Comparison of ENCODE assay signal across 9 mouse cellular contexts in the genomic region with DNA sequence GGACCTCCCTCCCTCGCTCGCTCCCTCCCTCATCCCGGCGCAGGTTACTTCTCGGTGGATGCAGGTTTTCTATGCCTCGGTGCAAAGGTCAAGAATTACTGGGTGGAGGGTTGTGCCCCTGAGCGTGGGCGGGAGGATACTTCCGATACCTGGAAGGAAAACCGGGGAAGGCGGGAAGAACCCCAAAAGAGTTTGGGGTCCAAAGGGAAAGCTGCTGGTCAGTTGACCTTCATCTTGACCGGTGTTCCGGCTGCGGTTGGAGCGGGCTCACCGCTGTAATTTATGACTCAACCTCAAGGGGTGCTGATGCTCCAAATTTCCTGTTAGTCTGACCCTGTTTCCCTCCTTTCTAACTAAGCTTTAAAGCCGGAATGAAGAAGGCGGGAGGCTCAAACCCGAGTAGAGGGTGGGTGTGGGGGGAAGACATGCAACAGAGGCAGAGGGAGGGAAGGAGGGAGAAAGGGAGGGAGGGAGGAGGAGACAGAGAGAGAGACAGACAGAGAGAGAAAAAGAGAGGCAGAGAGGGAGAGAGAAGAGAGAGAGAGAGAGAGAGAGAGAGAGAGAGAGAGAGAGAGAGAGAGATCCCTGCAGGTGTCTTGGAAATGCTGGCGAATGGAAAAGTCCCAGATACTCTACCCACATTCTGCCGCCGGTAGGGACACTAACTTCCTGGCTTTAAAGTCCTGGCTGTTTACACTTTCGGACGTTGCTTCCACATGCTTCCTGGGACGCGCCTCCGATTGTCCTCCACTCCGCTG. TPM values are rescaled to one million over a fixed set of nuclear protein-coding genes. Genes with fewer than 3 reads are reported as not detected.
A peak's percentile ranks its signal among the peaks of the same experiment; 100 is the strongest.
DNase-seq lines count a peak whose midpoint lies in the region; ATAC-seq lines count a peak whose summit lies in the region.
"Had no signal": no experiment of that assay in that cellular context is flagged by ENCODE, and none has a peak within 500 bp of the region (broad histone marks: within the 10 kb centered on the region; RNA-seq: fewer than 3 reads in every experiment).

No protein-coding gene starts in this region.

- H3K27me3 ChIP-seq in embryonic facial prominence, embryonic 15.5 days, result peaks cover 70% of the 10 kb centered on the region
- peaks cover 77% of the 10 kb centered on the region for H3K27me3 ChIP-seq in hindbrain, embryonic 14.5 days (ENCODE audit: control insufficient read depth, insufficient read depth, low read length)
- H3K27me3 ChIP-seq in midbrain, embryonic 15.5 days (replicated peaks), result peaks cover 67% of the 10 kb centered on the region

- no peak for ATAC-seq in embryonic facial prominence, embryonic 15.5 days (ENCODE audit: insufficient number of reproducible peaks, low FRiP score, low TSS enrichment, low read depth)
- ATAC-seq in hindbrain, embryonic 14.5 days (ENCODE audit: low FRiP score), result no peak
- ATAC-seq in midbrain, embryonic 15.5 days (replicated peaks), result no peak
- ATAC-seq in erythroblast, adult 5-6 weeks (replicated peaks; ENCODE audit: low FRiP score, poor library complexity, severe bottlenecking), result no peak

- under 1% methylated on average over 28 of the region's 28 CpGs for WGBS in embryonic facial prominence, embryonic 15.5 days
- WGBS in hindbrain, embryonic 14.5 days, result 1% methylated on average over 28 of the region's 28 CpGs
- under 1% methylated on average over 28 of the region's 28 CpGs for WGBS in midbrain, embryonic 15.5 days

- H3K9me3 ChIP-seq in embryonic facial prominence, embryonic 15.5 days (replicated peaks), result no peaks in the 10 kb centered on the region
- no peaks in the 10 kb centered on the region for H3K9me3 ChIP-seq in hindbrain, embryonic 14.5 days (ENCODE audit: control insufficient read depth, low read length)
- H3K9me3 ChIP-seq in midbrain, embryonic 15.5 days, result no peaks in the 10 kb centered on the region
- H3K9me3 ChIP-seq: G1E had no signal

- peak overlapping the region; percentile 34 for H3K4me3 ChIP-seq in embryonic facial prominence, embryonic 15.5 days (replicated peaks)
- H3K4me3 ChIP-seq in hindbrain, embryonic 14.5 days (replicated peaks; ENCODE audit: low read length), result peak overlapping the region; percentile 13; the same call in 1 of the 2 replicates
- H3K4me3 ChIP-seq in midbrain, embryonic 15.5 days, result peak overlapping the region; percentile 23

- peaks cover 29% of the 10 kb centered on the region for H3K4me1 ChIP-seq in embryonic facial prominence, embryonic 15.5 days
- H3K4me1 ChIP-seq in hindbrain, embryonic 14.5 days (replicated peaks; ENCODE audit: control insufficient read depth, insufficient read depth, low read length), result peaks cover 11% of the 10 kb centered on the region; the same call in 1 of the 2 replicates
- H3K4me1 ChIP-seq in midbrain, embryonic 15.5 days, result peaks cover 31% of the 10 kb centered on the region

- H3K27ac ChIP-seq in embryonic facial prominence, embryonic 15.5 days (replicated peaks), result no peak overlapping the region
- no peak overlapping the region for H3K27ac ChIP-seq in hindbrain, embryonic 14.5 days
- no peak overlapping the region for H3K27ac ChIP-seq in midbrain, embryonic 15.5 days

- peak overlapping the region; percentile 55 for H3K4me2 ChIP-seq in embryonic facial prominence, embryonic 15.5 days (replicated peaks)
- peak overlapping the region; percentile 39 for H3K4me2 ChIP-seq in hindbrain, embryonic 14.5 days (replicated peaks)
- peak overlapping the region; percentile 50 for H3K4me2 ChIP-seq in midbrain, embryonic 15.5 days

- H3K9ac ChIP-seq in embryonic facial prominence, embryonic 15.5 days, result no peak overlapping the region
- H3K9ac ChIP-seq in hindbrain, embryonic 14.5 days, result no peak overlapping the region
- no peak overlapping the region for H3K9ac ChIP-seq in midbrain, embryonic 15.5 days

- DNase-seq in gastrocnemius, postnatal 10 days, result peak; percentile 44
- DNase-seq in gastrocnemius, postnatal 25 days, result no peak
- DNase-seq in adrenal gland, postnatal 25 days, result peak; percentile 37
- peak; percentile 57 for DNase-seq in hindbrain, embryonic 14.5 days (ENCODE audit: low spot score)
- DNase-seq in liver, result peak; percentile 32

- H3K36me3 ChIP-seq in embryonic facial prominence, embryonic 15.5 days, result no peaks in the 10 kb centered on the region
- no peaks in the 10 kb centered on the region for H3K36me3 ChIP-seq in hindbrain, embryonic 14.5 days (replicated peaks; ENCODE audit: control insufficient read depth, insufficient read depth)
- no peaks in the 10 kb centered on the region for H3K36me3 ChIP-seq in midbrain, embryonic 15.5 days (replicated peaks)
- H3K36me3 ChIP-seq: G1E had no signal

RNA-seq across cellular contexts. Expression of a gene that starts 10.3 kb away (rescaled TPM):
- total RNA-seq in gastrocnemius, postnatal 10 days (2021), result not detected
- total RNA-seq in gastrocnemius, postnatal 25 days (2021), result not detected
- 0.09 and 0.43 TPM in 2 replicates for total RNA-seq in adrenal gland, postnatal 25 days (2021)
- polyA plus RNA-seq in embryonic facial prominence, embryonic 15.5 days (2015; fragmentation: Nextera tagmentation; extraction: Ambion mirVana), result not detected in 2 replicates
- 0.66 and 1.1 TPM in 2 replicates for polyA plus RNA-seq in hindbrain, embryonic 14.5 days (2014; fragmentation: Nextera tagmentation; extraction: Ambion mirVana)
- 1.6 and 3.0 TPM in 2 replicates for polyA plus RNA-seq in midbrain, embryonic 15.5 days (2015; fragmentation: Nextera tagmentation; extraction: Ambion mirVana)
- not detected in 2 replicates for total RNA-seq in erythroblast, adult 5-6 weeks (2015; ENCODE audit: low replicate concordance)
- total RNA-seq in erythroblast, adult 5-6 weeks (2017; ENCODE audit: low replicate concordance), result not detected in 2 replicates
- polyA plus RNA-seq: G1E had no signal

RNA-seq across cellular contexts. Expression of a gene that starts 17.8 kb away (rescaled TPM):
- total RNA-seq in gastrocnemius, postnatal 10 days (2021), result 100 to 1,000 TPM; 144 to 160 TPM
- total RNA-seq in gastrocnemius, postnatal 25 days (2021), result 100 to 1,000 TPM; 243 to 283 TPM
- total RNA-seq in adrenal gland, postnatal 25 days (2021), result 119 and 150 TPM in 2 replicates
- 50.3 and 51.3 TPM in 2 replicates for polyA plus RNA-seq in embryonic facial prominence, embryonic 15.5 days (2015; fragmentation: Nextera tagmentation; extraction: Ambion mirVana)
- 43.9 and 47.1 TPM in 2 replicates for polyA plus RNA-seq in hindbrain, embryonic 14.5 days (2014; fragmentation: Nextera tagmentation; extraction: Ambion mirVana)
- 49.9 and 51.3 TPM in 2 replicates for polyA plus RNA-seq in midbrain, embryonic 15.5 days (2015; fragmentation: Nextera tagmentation; extraction: Ambion mirVana)
- 15.3 and 19.2 TPM in 2 replicates for total RNA-seq in erythroblast, adult 5-6 weeks (2015; ENCODE audit: low replicate concordance)
- total RNA-seq in erythroblast, adult 5-6 weeks (2017; ENCODE audit: low replicate concordance), result 20.0 and 24.5 TPM in 2 replicates
